Mouse (Mus musculus) hindbrain, embryonic 14.5 days (tissue): Measurements from ENCODE around the gene 1700012A03Rik. TPM values are rescaled to one million over a fixed set of nuclear protein-coding genes. Genes with fewer than 3 reads are reported as not detected.

Source experiments
- ATAC-seq: fragments of 200-750 bp; cut with Nextera tagmentation; 2 replicates; pipeline ENCODE4 v1.8.0; 2017; ENCODE audit warnings: moderate number of reproducible peaks, mild to moderate bottlenecking, moderate TSS enrichment, moderate library complexity; ENCODE audit not compliant: low FRiP score
- DNase-seq: peaks from one replicate; pipeline ENCODE4 v3.0.0-alpha.2; 2015; ENCODE audit warnings: low spot score
- H3K27ac ChIP-seq: fragments of 300-500 bp; sonication (generic); 2 replicates; pipeline ENCODE4 v1.5.1; 2014; ENCODE audit warnings: mild to moderate bottlenecking, moderate library complexity
- H3K27me3 ChIP-seq: fragments of 300-500 bp; sonication (generic); 2 replicates; pipeline ENCODE4 v1.6.1; 2014; ENCODE audit warnings: mild to moderate bottlenecking, low read length, mixed read lengths; ENCODE audit not compliant: control insufficient read depth, insufficient read depth
- H3K36me3 ChIP-seq: fragments of 300-500 bp; sonication (generic); replicated peaks from 2 replicates; pipeline ENCODE4 v1.6.1; 2014; ENCODE audit not compliant: control insufficient read depth, insufficient read depth
- H3K4me1 ChIP-seq: fragments of 300-500 bp; sonication (generic); replicated peaks from 2 replicates; pipeline ENCODE4 v1.6.1; 2014; ENCODE audit warnings: antibody characterized with exemption, low read length, mixed read lengths; ENCODE audit not compliant: control insufficient read depth, insufficient read depth
- H3K4me2 ChIP-seq: fragments of 300-500 bp; sonication (generic); replicated peaks from 2 replicates; pipeline ENCODE4 v1.6.1; 2014; ENCODE audit warnings: mild to moderate bottlenecking, moderate library complexity
- H3K4me3 ChIP-seq: fragments of 300-500 bp; sonication (generic); replicated peaks from 2 replicates; pipeline ENCODE4 v1.5.1; 2014; ENCODE audit warnings: mild to moderate bottlenecking, low read length
- H3K9ac ChIP-seq: fragments of 300-500 bp; sonication (generic); 2 replicates; pipeline ENCODE4 v1.6.1; 2014
- H3K9me3 ChIP-seq: fragments of 300-500 bp; sonication (generic); 2 replicates; pipeline ENCODE4 v1.6.1; 2016; ENCODE audit warnings: low read length; ENCODE audit not compliant: control insufficient read depth
- WGBS: fragments of 180-500 bp; shearing (Covaris S2); extraction: QIAGEN DNeasy Blood & Tissue Kit; methylation state at CpG from one replicate; pipeline ENCODE4 v1.1.7; 2014; 5-methylcytosine and 5-hydroxymethylcytosine counted together
- polyA plus RNA-seq: library from polyadenylated mRNA; unstranded; fragments of >200 nt; fragmentation: Nextera tagmentation; extraction: Ambion mirVana; gene quantifications from 2 replicates; pipeline ENCODE4 v1.2.1, GENCODE M21; 2014

The 1700012A03Rik gene
- polyA plus RNA-seq = not detected in 2 replicates

GRCm38 (mm10) chr6:32049951-32050345 lies at the start of gene 1700012A03Rik:
Gene 1700012A03Rik, plus strand, starts transcription at chr6:32050246.
- no peak for ATAC-seq
- Histone ChIP-seq H3K9me3 (no peaks in the 10 kb centered on the region), H3K27ac (no peak within 1 kb of the TSS), H3K4me2 (no peak within 1 kb of the TSS), H3K4me1 (no peaks in the 10 kb centered on the region), H3K4me3 (no peak within 1 kb of the TSS), H3K27me3 (no peaks in the 10 kb centered on the region), H3K36me3 (no peaks in the 10 kb centered on the region), H3K9ac (no peak within 1 kb of the TSS)
- 88% methylated on average over 3 of the region's 3 CpGs for WGBS
- DNase-seq = no peak

GRCm38 (mm10) chr6:32004228-32004627 lies 45.8 kb upstream of the 1700012A03Rik start:
- no peak overlapping the region for H3K4me2 ChIP-seq
- no peak overlapping the region for H3K4me3 ChIP-seq
- H3K27ac ChIP-seq = no peak overlapping the region
- no peak for ATAC-seq
- H3K27me3 ChIP-seq = no peaks in the 10 kb centered on the region
- no peaks in the 10 kb centered on the region for H3K36me3 ChIP-seq
- no peaks in the 10 kb centered on the region for H3K4me1 ChIP-seq
- DNase-seq = no peak
- no peak overlapping the region for H3K9ac ChIP-seq
- 73% methylated on average over 10 of the region's 10 CpGs for WGBS
- H3K9me3 ChIP-seq = peaks cover 4% of the 10 kb centered on the region; the same call in 1 of the 2 replicates

GRCm38 (mm10) chr6:32005914-32006313 lies 44.1 kb upstream of the 1700012A03Rik start:
- ATAC-seq = no peak
- no peak overlapping the region for H3K4me3 ChIP-seq
- DNase-seq = no peak
- 84% methylated on average over 2 of the region's 2 CpGs for WGBS
- H3K36me3 ChIP-seq = no peaks in the 10 kb centered on the region
- no peak overlapping the region for H3K9ac ChIP-seq
- no peak overlapping the region for H3K4me2 ChIP-seq
- H3K4me1 ChIP-seq = no peaks in the 10 kb centered on the region
- H3K9me3 ChIP-seq = peaks cover 4% of the 10 kb centered on the region; the same call in 1 of the 2 replicates
- no peak overlapping the region for H3K27ac ChIP-seq
- H3K27me3 ChIP-seq = no peaks in the 10 kb centered on the region

GRCm38 (mm10) chr6:32006382-32006781 lies 43.7 kb upstream of the 1700012A03Rik start:
- Histone ChIP-seq H3K27ac (no peak overlapping the region), H3K9ac (no peak overlapping the region), H3K4me2 (no peak overlapping the region), H3K9me3 (peaks cover 4% of the 10 kb centered on the region; the same call in 1 of the 2 replicates), H3K36me3 (no peaks in the 10 kb centered on the region), H3K27me3 (no peaks in the 10 kb centered on the region), H3K4me3 (no peak overlapping the region), H3K4me1 (no peaks in the 10 kb centered on the region)
- ATAC-seq (no peak), DNase-seq (no peak)
- WGBS = 90% methylated on average over 6 of the region's 6 CpGs

- WGBS = 95% methylated on average over 3 of the region's 3 CpGs
- Histone ChIP-seq H3K4me2 (no peak overlapping the region), H3K27ac (no peak overlapping the region), H3K4me1 (no peaks in the 10 kb centered on the region), H3K4me3 (no peak overlapping the region), H3K27me3 (no peaks in the 10 kb centered on the region), H3K9me3 (peaks cover 4% of the 10 kb centered on the region; the same call in 1 of the 2 replicates), H3K9ac (no peak overlapping the region), H3K36me3 (no peaks in the 10 kb centered on the region)
- DNase-seq (no peak), ATAC-seq (no peak)
Measured at GRCm38 (mm10) chr6:32007336-32007735, 42.7 kb upstream of the 1700012A03Rik start.

- Histone ChIP-seq H3K36me3 (no peaks in the 10 kb centered on the region), H3K27ac (no peak overlapping the region), H3K9me3 (no peaks in the 10 kb centered on the region), H3K4me1 (no peaks in the 10 kb centered on the region), H3K4me3 (no peak overlapping the region), H3K9ac (no peak overlapping the region), H3K4me2 (no peak overlapping the region), H3K27me3 (no peaks in the 10 kb centered on the region)
- WGBS = 81% methylated on average over 7 of the region's 7 CpGs
- DNase-seq (no peak), ATAC-seq (no peak)
Measured at GRCm38 (mm10) chr6:32016841-32017240, 33.2 kb upstream of the 1700012A03Rik start.

- Histone ChIP-seq H3K4me3 (no peak overlapping the region), H3K9ac (no peak overlapping the region), H3K4me2 (no peak overlapping the region), H3K9me3 (no peaks in the 10 kb centered on the region), H3K27ac (no peak overlapping the region), H3K36me3 (no peaks in the 10 kb centered on the region), H3K27me3 (no peaks in the 10 kb centered on the region), H3K4me1 (no peaks in the 10 kb centered on the region)
- DNase-seq (peak; percentile 29), ATAC-seq (peak; percentile 40; the same call in 1 of the 2 replicates)
- WGBS = 62% methylated on average over 14 of the region's 14 CpGs
Measured at GRCm38 (mm10) chr6:32017406-32018104, 32.5 kb upstream of the 1700012A03Rik start.

- ATAC-seq (peak; percentile 64; the same call in 1 of the 2 replicates), DNase-seq (peak; percentile 71)
- WGBS = 59% methylated on average over 5 of the region's 5 CpGs
Measured at GRCm38 (mm10) chr6:32018105-32018446, 32.0 kb upstream of the 1700012A03Rik start.

GRCm38 (mm10) chr6:32021853-32022536 lies 28.1 kb upstream of the 1700012A03Rik start:
- Histone ChIP-seq H3K9ac (no peak overlapping the region), H3K4me1 (no peaks in the 10 kb centered on the region), H3K27ac (no peak overlapping the region), H3K9me3 (no peaks in the 10 kb centered on the region), H3K4me3 (no peak overlapping the region), H3K27me3 (no peaks in the 10 kb centered on the region), H3K4me2 (no peak overlapping the region), H3K36me3 (no peaks in the 10 kb centered on the region)
- DNase-seq (no peak), ATAC-seq (no peak; the same call in 1 of the 2 replicates)
- WGBS = 74% methylated on average over 10 of the region's 10 CpGs

More at GRCm38 (mm10) chr6:32018105-32018446, 32.0 kb upstream of the 1700012A03Rik start:
- H3K9me3 ChIP-seq = no peaks in the 10 kb centered on the region
- no peak overlapping the region for H3K27ac ChIP-seq
- H3K27me3 ChIP-seq = no peaks in the 10 kb centered on the region
- no peaks in the 10 kb centered on the region for H3K36me3 ChIP-seq
- H3K4me1 ChIP-seq = no peaks in the 10 kb centered on the region
- H3K4me3 ChIP-seq = no peak overlapping the region
- H3K9ac ChIP-seq = no peak overlapping the region
- H3K4me2 ChIP-seq = no peak overlapping the region
